Mouse (Mus musculus) midbrain, embryonic 11.5 days (tissue): ENCODE results near the gene B3gnt2. TPM values are rescaled to one million over a fixed set of nuclear protein-coding genes. Genes with fewer than 3 reads are reported as not detected.

Experiments
- ATAC-seq: fragments of 200-750 bp; cut with Nextera tagmentation; 2 replicates; pipeline ENCODE4 v1.8.0; 2017; ENCODE audit warnings: moderate TSS enrichment, moderate library complexity; ENCODE audit not compliant: low FRiP score
- DNase-seq: peaks from one replicate; pipeline ENCODE4 v3.0.0; 2015; ENCODE audit warnings: low spot score; ENCODE audit errors: missing footprints
- H3K27ac ChIP-seq: fragments of 300-500 bp; sonication (generic); 2 replicates; pipeline ENCODE4 v1.5.1; 2014; ENCODE audit warnings: low read depth, low read length
- H3K27me3 ChIP-seq: fragments of 300-500 bp; sonication (generic); 2 replicates; pipeline ENCODE4 v1.6.1; 2014; ENCODE audit warnings: mild to moderate bottlenecking, low read length, moderate library complexity, mixed read lengths; ENCODE audit not compliant: control insufficient read depth, insufficient read depth
- H3K36me3 ChIP-seq: fragments of 300-500 bp; sonication (generic); 2 replicates; pipeline ENCODE4 v1.6.1; 2014; ENCODE audit warnings: mild to moderate bottlenecking, low read length, moderate library complexity, mixed read lengths; ENCODE audit not compliant: control insufficient read depth, insufficient read depth
- H3K4me1 ChIP-seq: fragments of 300-500 bp; sonication (generic); 2 replicates; pipeline ENCODE4 v1.6.1; 2014; ENCODE audit warnings: low read length; ENCODE audit not compliant: control insufficient read depth, insufficient read depth
- H3K4me2 ChIP-seq: fragments of 300-500 bp; sonication (generic); 2 replicates; pipeline ENCODE4 v1.6.1; 2014; ENCODE audit warnings: mild to moderate bottlenecking, moderate library complexity
- H3K4me3 ChIP-seq: fragments of 300-500 bp; sonication (generic); 2 replicates; pipeline ENCODE4 v1.5.1; 2014; ENCODE audit warnings: low read depth, low read length
- H3K9ac ChIP-seq: fragments of 300-500 bp; sonication (generic); 2 replicates; pipeline ENCODE4 v1.6.1; 2014; ENCODE audit warnings: low read length
- H3K9me3 ChIP-seq: fragments of 300-500 bp; sonication (generic); 2 replicates; pipeline ENCODE4 v1.6.1; 2016; ENCODE audit warnings: low read length; ENCODE audit not compliant: control insufficient read depth
- WGBS: fragments of 180-500 bp; shearing (Covaris S2); extraction: QIAGEN DNeasy Blood & Tissue Kit; methylation state at CpG from one replicate; pipeline ENCODE4 v1.1.7; 2014; 5-methylcytosine and 5-hydroxymethylcytosine counted together
- polyA plus RNA-seq: library from polyadenylated mRNA; unstranded; fragments of >200 nt; fragmentation: Nextera tagmentation; extraction: Ambion mirVana; gene quantifications from 2 replicates; pipeline ENCODE4 v1.2.1, GENCODE M21; 2014

B3gnt2 gene
- polyA plus RNA-seq, 1 experiment from 2014 or later = 1.8 TPM

DNA sequence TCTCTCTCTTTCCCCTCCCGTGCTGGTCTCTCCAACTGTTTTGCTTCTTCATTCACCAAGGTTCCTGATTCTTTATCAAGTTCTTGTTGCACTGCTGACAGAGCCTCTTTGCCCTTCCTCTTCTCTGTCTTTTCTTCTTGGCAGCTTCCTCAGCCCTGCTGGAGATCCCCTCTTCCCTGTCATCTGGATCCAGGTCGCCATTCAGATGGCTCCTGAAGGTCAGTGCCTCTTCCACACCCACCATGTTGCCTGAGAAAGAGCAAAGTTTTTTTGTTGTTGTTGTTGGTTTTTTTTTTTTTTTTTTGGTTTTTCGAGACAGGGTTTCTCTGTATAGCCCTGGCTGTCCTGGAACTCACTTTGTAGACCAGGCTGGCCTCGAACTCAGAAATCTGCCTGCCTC is 101.0 kb downstream of the B3gnt2 start:
- WGBS = 80% methylated on average over 4 of the region's 4 CpGs
- no peak for ATAC-seq
- H3K4me3 ChIP-seq = no peak overlapping the region

DNA sequence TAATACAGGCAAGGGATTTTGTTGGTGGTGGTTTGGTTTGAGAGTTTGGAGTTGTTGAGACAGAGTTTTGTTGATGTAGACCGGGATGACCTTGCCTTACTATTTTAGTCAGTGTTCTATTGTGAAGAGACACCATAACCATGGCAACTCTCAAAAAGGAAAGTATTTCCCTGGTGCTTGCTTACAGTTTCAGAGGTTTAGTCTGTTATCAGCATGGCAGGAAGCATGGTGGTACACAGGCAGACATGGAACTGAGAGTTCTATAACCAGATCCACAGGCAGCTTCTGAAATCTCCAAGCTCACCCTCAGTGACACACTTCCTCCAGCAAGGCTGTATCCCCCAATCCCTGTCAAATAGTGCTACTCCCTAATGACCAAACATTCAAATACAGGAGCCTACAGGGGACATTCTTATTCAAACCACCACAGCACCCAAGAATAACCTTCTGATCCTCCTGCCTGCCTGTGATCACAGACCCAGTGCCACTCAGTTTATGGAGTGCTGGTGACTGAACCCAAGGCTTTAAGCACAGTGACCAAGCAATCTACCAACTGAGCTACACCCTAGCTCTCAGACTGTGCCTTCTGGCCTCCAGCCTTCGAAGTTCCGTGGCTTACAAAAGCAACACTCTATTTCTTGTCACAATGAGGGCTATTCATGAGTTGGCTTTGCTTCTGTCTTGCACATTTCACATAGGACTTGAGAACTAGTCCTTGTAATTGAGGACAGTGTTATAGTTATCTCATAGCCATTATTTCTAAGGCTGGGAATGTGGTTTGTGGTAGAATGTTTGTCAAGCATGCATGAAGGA is 104.4 kb downstream of the B3gnt2 start:
- H3K27me3 ChIP-seq = no peaks in the 10 kb centered on the region
- H3K9ac ChIP-seq = no peak overlapping the region
- no peaks in the 10 kb centered on the region for H3K9me3 ChIP-seq
- no peak for ATAC-seq
- peak; percentile 56 for DNase-seq
- no peak overlapping the region for H3K27ac ChIP-seq
- H3K36me3 ChIP-seq = no peaks in the 10 kb centered on the region
- H3K4me2 ChIP-seq = no peak overlapping the region
- H3K4me1 ChIP-seq = no peaks in the 10 kb centered on the region
- H3K4me3 ChIP-seq = no peak overlapping the region
- WGBS = 85% methylated on average over 3 of the region's 3 CpGs

More for the DNA sequence above, 101.0 kb downstream of the B3gnt2 start:
- peak; percentile 12 for DNase-seq
- Histone ChIP-seq H3K27me3 (no peaks in the 10 kb centered on the region), H3K27ac (no peak overlapping the region), H3K9ac (no peak overlapping the region), H3K36me3 (no peaks in the 10 kb centered on the region), H3K4me1 (no peaks in the 10 kb centered on the region), H3K4me2 (no peak overlapping the region), H3K9me3 (no peaks in the 10 kb centered on the region)

DNA sequence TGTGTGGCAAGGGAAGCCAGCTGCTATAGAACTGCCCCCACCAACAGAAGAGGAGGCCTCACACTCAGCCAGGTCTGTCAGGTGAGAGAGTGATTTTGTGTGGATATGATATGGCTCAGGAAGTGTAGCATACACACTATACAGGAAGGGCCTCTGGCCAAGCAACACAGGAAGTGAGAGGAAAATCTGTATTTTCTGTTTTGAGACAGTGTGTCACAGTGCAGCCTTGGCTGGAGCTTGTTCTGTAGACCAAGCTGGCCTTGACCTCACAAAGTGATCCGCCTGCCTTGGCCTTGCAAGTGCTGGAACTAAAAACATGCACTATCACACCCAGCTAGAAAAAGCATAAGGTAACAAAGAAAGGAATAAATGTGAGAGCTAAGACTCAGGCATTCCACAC is 105.6 kb downstream of the B3gnt2 start:
- no peaks in the 10 kb centered on the region for H3K9me3 ChIP-seq
- ATAC-seq = no peak
- 77% methylated on average over 1 of the region's 1 CpGs for WGBS
- no peaks in the 10 kb centered on the region for H3K36me3 ChIP-seq
- no peaks in the 10 kb centered on the region for H3K27me3 ChIP-seq
- H3K9ac ChIP-seq = no peak overlapping the region
- no peak overlapping the region for H3K4me3 ChIP-seq
- no peaks in the 10 kb centered on the region for H3K4me1 ChIP-seq
- H3K4me2 ChIP-seq = no peak overlapping the region
- DNase-seq = peak; percentile 56
- H3K27ac ChIP-seq = no peak overlapping the region

DNA sequence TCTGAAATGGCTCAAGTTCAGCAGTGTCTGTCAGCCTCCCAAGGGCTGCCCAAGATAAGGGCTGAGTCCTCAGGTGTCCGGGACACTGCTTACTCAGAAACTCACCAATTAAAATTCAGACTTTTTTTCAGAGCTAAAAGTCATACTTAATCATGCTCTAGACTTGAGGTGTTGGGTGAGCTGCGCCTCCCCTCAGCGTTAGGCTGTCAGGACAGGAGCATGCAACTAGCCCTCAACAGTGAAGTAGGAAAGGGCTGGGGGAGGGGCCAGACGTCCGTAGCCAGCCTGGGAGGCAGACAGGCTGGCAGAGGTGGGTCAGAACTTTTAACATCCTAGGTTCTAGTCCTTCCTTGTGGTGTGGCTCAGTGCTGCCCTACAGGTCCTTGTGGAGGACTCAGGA is 108.2 kb downstream of the B3gnt2 start:
- Histone ChIP-seq H3K36me3 (no peaks in the 10 kb centered on the region), H3K4me1 (no peaks in the 10 kb centered on the region), H3K4me2 (no peak overlapping the region), H3K9ac (no peak overlapping the region), H3K27ac (no peak overlapping the region), H3K9me3 (no peaks in the 10 kb centered on the region), H3K4me3 (no peak overlapping the region), H3K27me3 (no peaks in the 10 kb centered on the region)
- WGBS = 51% methylated on average over 5 of the region's 5 CpGs
- no peak for ATAC-seq
- DNase-seq = peak; percentile 73

DNA sequence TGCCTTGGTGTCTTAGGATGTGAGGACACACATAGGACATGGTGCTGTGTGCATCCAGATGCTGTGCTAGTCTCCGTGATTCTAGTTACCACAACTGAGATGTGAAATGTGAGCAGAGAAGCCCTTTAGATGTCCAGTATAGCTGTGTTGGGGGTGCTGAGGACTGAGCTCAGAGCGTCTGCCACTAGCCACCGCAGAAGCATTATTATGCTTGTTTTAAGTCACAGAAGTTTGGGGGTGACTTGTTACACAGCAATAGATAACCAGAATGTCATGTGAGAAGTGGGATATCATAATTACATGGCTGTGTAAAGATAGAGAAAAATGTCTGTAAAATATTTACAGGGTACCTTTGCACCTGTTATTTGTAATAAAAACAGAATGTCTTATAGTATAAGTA is 109.2 kb downstream of the B3gnt2 start:
- DNase-seq (peak; percentile 81), ATAC-seq (no peak)
- no peak overlapping the region for H3K4me3 ChIP-seq
- H3K4me2 ChIP-seq = no peak overlapping the region
- H3K36me3 ChIP-seq = no peaks in the 10 kb centered on the region
- no peaks in the 10 kb centered on the region for H3K27me3 ChIP-seq
- H3K9ac ChIP-seq = no peak overlapping the region
- H3K4me1 ChIP-seq = no peaks in the 10 kb centered on the region
- WGBS = 92% methylated on average over 3 of the region's 3 CpGs
- no peak overlapping the region for H3K27ac ChIP-seq
- no peaks in the 10 kb centered on the region; the same call in 1 of the 2 replicates for H3K9me3 ChIP-seq

DNA sequence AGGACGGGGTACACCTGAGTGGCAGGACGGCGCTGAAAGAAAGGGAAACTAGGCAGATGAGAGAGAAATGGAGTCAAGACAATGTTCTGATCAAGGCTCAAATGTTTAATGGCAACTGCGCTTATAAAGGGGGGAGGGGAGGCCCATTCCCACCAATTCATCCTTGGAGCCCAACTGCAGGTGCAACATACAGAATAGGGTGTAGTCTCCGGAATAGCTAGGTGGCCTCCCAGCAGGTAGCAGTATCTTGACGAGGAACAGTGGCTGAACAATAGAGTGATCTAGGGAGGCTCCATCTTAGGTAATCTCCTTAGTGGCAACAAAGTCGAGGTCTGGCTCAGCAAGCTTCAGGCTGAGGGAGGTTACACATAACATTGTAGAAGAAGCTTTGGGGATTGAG is 113.4 kb downstream of the B3gnt2 start:
- ATAC-seq = no peak
- Histone ChIP-seq H3K9ac (no peak overlapping the region), H3K27ac (no peak overlapping the region), H3K4me3 (no peak overlapping the region), H3K27me3 (no peaks in the 10 kb centered on the region), H3K4me2 (no peak overlapping the region), H3K36me3 (no peaks in the 10 kb centered on the region), H3K4me1 (peaks cover under 1% of the 10 kb centered on the region; the same call in 1 of the 2 replicates), H3K9me3 (peaks cover 4% of the 10 kb centered on the region; the same call in 1 of the 2 replicates)
- WGBS = 74% methylated on average over 7 of the region's 7 CpGs
- DNase-seq = no peak

DNA sequence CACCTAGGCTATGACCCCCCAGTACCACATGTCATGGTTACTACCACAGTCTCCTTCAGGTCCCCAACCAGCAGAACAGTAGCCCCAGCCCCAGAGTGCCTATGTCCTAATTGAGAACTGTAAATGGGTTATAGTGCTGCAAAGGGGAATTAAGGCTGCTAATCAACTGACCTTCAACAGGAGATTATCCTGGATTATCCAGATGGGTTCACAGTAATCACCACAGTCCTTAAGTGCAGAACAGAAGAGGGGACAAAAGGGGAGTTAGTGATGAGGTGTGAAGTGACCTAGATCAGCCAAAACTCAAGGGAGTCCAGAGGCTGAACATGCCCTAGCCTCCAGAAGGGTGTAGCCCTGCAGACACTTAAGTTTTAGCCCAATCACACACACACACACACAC is 115.4 kb downstream of the B3gnt2 start:
- no peak overlapping the region for H3K27ac ChIP-seq
- H3K9ac ChIP-seq = no peak overlapping the region
- H3K4me2 ChIP-seq = no peak overlapping the region
- peaks cover 6% of the 10 kb centered on the region; the same call in 1 of the 2 replicates for H3K4me1 ChIP-seq
- ATAC-seq (no peak), DNase-seq (peak; percentile 41)
- no peak overlapping the region for H3K4me3 ChIP-seq
- H3K27me3 ChIP-seq = no peaks in the 10 kb centered on the region
- peaks cover 4% of the 10 kb centered on the region; the same call in 1 of the 2 replicates for H3K9me3 ChIP-seq
- no peaks in the 10 kb centered on the region for H3K36me3 ChIP-seq

DNA sequence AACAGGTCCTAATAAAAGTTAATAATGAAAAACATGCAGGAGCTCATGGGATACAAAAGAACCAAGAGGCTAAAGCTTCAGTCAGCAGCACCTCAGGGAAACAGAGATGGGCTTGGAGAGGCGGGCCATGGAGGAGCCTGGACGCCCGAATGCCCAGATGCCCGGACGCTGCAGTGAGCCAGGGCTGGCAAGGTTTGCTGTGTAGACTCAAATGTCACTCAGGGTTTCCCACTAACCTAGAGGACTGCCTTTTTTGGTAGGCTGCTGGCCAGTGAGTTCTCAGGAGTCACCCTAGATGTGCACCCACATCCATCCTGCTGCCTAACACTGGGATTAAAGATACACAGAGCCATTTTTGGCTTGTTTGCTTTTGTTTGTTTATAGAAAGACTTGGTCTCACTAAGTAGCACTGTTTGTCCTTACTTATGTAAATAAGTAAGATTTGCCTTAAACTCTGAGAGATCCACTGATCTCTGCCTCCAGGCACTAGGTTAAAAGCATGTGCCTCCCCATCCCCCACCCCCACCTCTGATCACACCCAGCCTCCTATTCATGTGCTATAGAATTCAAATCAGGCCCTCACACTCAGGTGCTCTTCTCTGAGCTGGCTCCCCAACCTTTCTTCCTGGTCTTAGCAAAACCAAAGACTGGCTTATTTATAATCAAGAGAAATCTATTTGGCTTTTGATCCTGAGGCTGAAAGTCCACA is 117.0 kb downstream of the B3gnt2 start:
- Histone ChIP-seq H3K36me3 (no peaks in the 10 kb centered on the region), H3K27ac (no peak overlapping the region), H3K4me2 (no peak overlapping the region), H3K9ac (no peak overlapping the region), H3K4me3 (no peak overlapping the region), H3K27me3 (no peaks in the 10 kb centered on the region), H3K4me1 (peaks cover 6% of the 10 kb centered on the region; the same call in 1 of the 2 replicates), H3K9me3 (peaks cover 4% of the 10 kb centered on the region; the same call in 1 of the 2 replicates)
- ATAC-seq (no peak), DNase-seq (peak; percentile 39)
- 88% methylated on average over 5 of the region's 5 CpGs for WGBS

DNA sequence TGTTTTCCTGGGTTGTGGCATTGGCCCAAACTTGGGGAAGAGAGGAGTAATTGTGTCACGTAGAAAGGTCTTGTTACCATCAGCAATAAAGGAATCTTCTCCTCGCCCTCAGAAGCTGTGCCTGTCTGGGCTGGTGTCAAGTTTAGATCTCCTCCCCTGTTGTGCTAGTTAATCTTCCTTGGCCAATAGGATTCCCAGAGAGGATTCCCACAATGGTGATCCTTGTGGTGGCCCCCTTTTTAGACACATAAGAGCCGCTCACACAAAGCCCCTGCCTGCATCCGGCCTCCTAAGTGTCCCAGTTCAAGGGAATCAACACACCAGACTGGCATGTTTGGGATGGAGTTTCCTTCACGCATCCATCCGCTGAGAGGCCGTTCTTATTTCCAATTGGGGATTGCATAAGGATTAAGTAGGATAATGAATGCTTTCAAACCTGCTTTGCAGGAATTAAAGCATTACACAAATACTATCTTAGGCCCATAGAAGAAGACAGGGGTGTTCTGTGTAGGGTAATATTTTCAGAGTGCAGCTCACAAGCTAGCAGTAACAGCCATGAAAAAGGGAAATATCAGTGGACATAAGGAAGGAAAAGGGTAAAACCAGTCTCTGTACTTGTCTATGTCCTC is 118.6 kb downstream of the B3gnt2 start:
- DNase-seq (peak; percentile 86), ATAC-seq (peak; percentile 77)
- H3K4me1 ChIP-seq = peaks cover 6% of the 10 kb centered on the region; the same call in 1 of the 2 replicates
- H3K27ac ChIP-seq = peak overlapping the region; percentile 12; the same call in 1 of the 2 replicates
- H3K4me3 ChIP-seq = no peak overlapping the region
- no peak overlapping the region for H3K4me2 ChIP-seq
- no peaks in the 10 kb centered on the region for H3K27me3 ChIP-seq
- H3K9me3 ChIP-seq = peaks cover 4% of the 10 kb centered on the region; the same call in 1 of the 2 replicates
- H3K9ac ChIP-seq = no peak overlapping the region
- WGBS = 18% methylated on average over 7 of the region's 7 CpGs
- no peaks in the 10 kb centered on the region for H3K36me3 ChIP-seq
